Mouse (Mus musculus): ENCODE measurements around the gene Pum2. TPM values are rescaled to one million over a fixed set of nuclear protein-coding genes. Genes with fewer than 3 reads are reported as not detected.

Gene Pum2
- polyA plus RNA-seq, 1 experiment from 2014 or later: 26.2 TPM

Other genes starting within 250 kb of the Pum2 start
- 38.5 and 39.3 TPM in 2 replicates for gene Rhob, start 174.1 kb upstream of the Pum2 start, polyA plus RNA-seq (2015; fragmentation: Nextera tagmentation; extraction: Ambion mirVana)
- gene Slc7a15, start 75.1 kb upstream of the Pum2 start, polyA plus RNA-seq (2015; fragmentation: Nextera tagmentation; extraction: Ambion mirVana): not detected in 2 replicates
- 35.0 and 41.0 TPM in 2 replicates for gene Sdc1, start 97.2 kb downstream of the Pum2 start, polyA plus RNA-seq (2015; fragmentation: Nextera tagmentation; extraction: Ambion mirVana)
- 283 and 313 TPM in 2 replicates for gene Laptm4a, start 247.5 kb downstream of the Pum2 start, polyA plus RNA-seq (2015; fragmentation: Nextera tagmentation; extraction: Ambion mirVana)